Mouse (Mus musculus): ENCODE data around the gene Cdk1. TPM values are rescaled to one million over a fixed set of nuclear protein-coding genes. Genes with fewer than 3 reads are reported as not detected.
"Not testable (repeated sequence)": the region's sequence is repeated elsewhere in the genome, so short reads cannot be mapped to it uniquely, and the experiment has no call there.

Cdk1 gene
- 1 to 10 TPM in 2 of 4 experiments, under 1 TPM in 2; 0.89 to 1.4 (median 1.1) TPM for total RNA-seq (2022)

- DNase-seq (ENCODE audit: low spot score in 2 of 2), result peak; percentile 77 to 91
Measured at GRCm38 (mm10) chr10:69352212-69353085, at the start of gene Cdk1. Gene Cdk1 (minus strand): TSS chr10:69352938.

- no peak for DNase-seq (ENCODE audit: low spot score in 2 of 2)
Measured at GRCm38 (mm10) chr10:69399814-69400385, 47.2 kb upstream of the Cdk1 start.

GRCm38 (mm10) chr10:69398763-69399590 lies 46.2 kb upstream of the Cdk1 start, which contains the start of gene Ank3:
Gene Ank3 (plus strand): TSS chr10:69398773.
- no peak for DNase-seq (ENCODE audit: low spot score in 2 of 2)

- DNase-seq (ENCODE audit: low spot score in 2 of 2), result no peak
Measured at GRCm38 (mm10) chr10:69398197-69398762, 45.5 kb upstream of the Cdk1 start.

- DNase-seq (ENCODE audit: low spot score in 2 of 2), result no peak
Measured at GRCm38 (mm10) chr10:69389511-69389910, 36.8 kb upstream of the Cdk1 start.

GRCm38 (mm10) chr10:69386767-69387166 lies 34.0 kb upstream of the Cdk1 start:
- no peak for DNase-seq (ENCODE audit: low spot score in 2 of 2)

GRCm38 (mm10) chr10:69385136-69385535 lies 32.4 kb upstream of the Cdk1 start:
- no peak for DNase-seq (ENCODE audit: low spot score in 2 of 2)

GRCm38 (mm10) chr10:69384640-69385039 lies 31.9 kb upstream of the Cdk1 start:
- no peak for DNase-seq (ENCODE audit: low spot score in 2 of 2)

GRCm38 (mm10) chr10:69383186-69383585 lies 30.4 kb upstream of the Cdk1 start:
- no peak for DNase-seq (ENCODE audit: low spot score in 2 of 2)

GRCm38 (mm10) chr10:69375154-69375553 lies 22.4 kb upstream of the Cdk1 start:
- DNase-seq (ENCODE audit: low spot score in 2 of 2), result no peak

- DNase-seq (ENCODE audit: low spot score in 2 of 2), result no peak
Measured at GRCm38 (mm10) chr10:69373796-69374550, 21.2 kb upstream of the Cdk1 start.

GRCm38 (mm10) chr10:69372061-69372460 lies 19.3 kb upstream of the Cdk1 start:
- peak in 1 of 2 experiments; percentile 12 for DNase-seq (ENCODE audit: low spot score in 2 of 2)

- no peak for DNase-seq (ENCODE audit: low spot score in 2 of 2)
Measured at GRCm38 (mm10) chr10:69371441-69371840, 18.7 kb upstream of the Cdk1 start.

GRCm38 (mm10) chr10:69369321-69369720 lies 16.6 kb upstream of the Cdk1 start:
- no peak for DNase-seq (ENCODE audit: low spot score in 2 of 2)

- no peak for DNase-seq (ENCODE audit: low spot score in 2 of 2)
Measured at GRCm38 (mm10) chr10:69366877-69367387, 14.2 kb upstream of the Cdk1 start.

GRCm38 (mm10) chr10:69366208-69366607 lies 13.5 kb upstream of the Cdk1 start:
- no peak for DNase-seq (ENCODE audit: low spot score in 2 of 2)

GRCm38 (mm10) chr10:69359666-69360065 lies 6.9 kb upstream of the Cdk1 start:
- no peak for DNase-seq (ENCODE audit: low spot score in 2 of 2)

- not testable (repeated sequence) for DNase-seq (ENCODE audit: low spot score in 2 of 2)
Measured at GRCm38 (mm10) chr10:69353086-69353479, 345 bp upstream of the Cdk1 start.

- DNase-seq (ENCODE audit: low spot score in 2 of 2), result no peak
Measured at GRCm38 (mm10) chr10:69351842-69352211, 911 bp downstream of the Cdk1 start.

- DNase-seq (ENCODE audit: low spot score in 2 of 2), result no peak
Measured at GRCm38 (mm10) chr10:69351071-69351841, 1.5 kb downstream of the Cdk1 start.
